Mouse (Mus musculus): ENCODE data around the gene Tmem43. TPM values are rescaled to one million over a fixed set of nuclear protein-coding genes. Genes with fewer than 3 reads are reported as not detected.
A peak's percentile ranks its signal among the peaks of the same experiment; 100 is the strongest.
"Not testable (repeated sequence)": the region's sequence is repeated elsewhere in the genome, so short reads cannot be mapped to it uniquely, and the experiment has no call there.

Tmem43 gene
- total and polyA plus RNA-seq, 2 experiments from 2014 or later = 16.9 to 41.3 TPM

DNA sequence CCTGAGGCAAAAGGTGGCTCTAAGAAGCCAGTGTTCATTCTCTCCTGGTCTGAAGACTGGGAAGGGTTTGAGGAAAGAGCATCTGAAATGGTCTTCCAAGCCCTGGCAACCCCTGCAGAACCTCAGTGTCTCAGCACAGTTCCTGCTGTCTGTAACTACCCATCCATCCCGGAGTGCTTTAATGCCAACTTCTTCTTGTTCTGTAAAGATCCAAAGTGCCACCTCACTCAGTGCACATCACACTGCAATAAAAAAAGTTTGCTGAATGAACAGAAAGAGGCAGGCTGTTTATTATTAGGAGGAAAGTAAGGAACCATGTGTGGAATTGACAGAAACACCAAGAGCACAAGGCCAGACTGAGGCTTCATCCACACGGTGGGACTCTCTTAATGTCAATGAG is 2.8 kb upstream of the Tmem43 start:
- H3K4me1 ChIP-seq (ENCODE audit: control insufficient read depth, insufficient read depth) = peaks cover 15% of the 10 kb centered on the region
- DNase-seq (ENCODE audit: low spot score) = no peak
- TF ChIP-seq EP300 (IDR thresholded peaks at IDR 0.05; ENCODE audit: low read depth) = no peak
- TF ChIP-seq CTCF (IDR thresholded peaks at IDR 0.05; ENCODE audit: low read depth) = no peak
- no peak overlapping the region for H3K9ac ChIP-seq (replicated peaks; ENCODE audit: low read depth, low read length)
- no peaks in the 10 kb centered on the region for H3K9me3 ChIP-seq (replicated peaks; ENCODE audit: control insufficient read depth, low read length)
- no peak for ATAC-seq (ENCODE audit: insufficient read depth, low read depth)
- WGBS = 79% methylated on average over 2 of the region's 2 CpGs
- no peak overlapping the region for H3K4me2 ChIP-seq (ENCODE audit: low read depth, low read length)
- H3K27me3 ChIP-seq (ENCODE audit: control insufficient read depth, insufficient read depth, low read length) = no peaks in the 10 kb centered on the region
- peaks cover 24% of the 10 kb centered on the region for H3K36me3 ChIP-seq (replicated peaks; ENCODE audit: control insufficient read depth, insufficient read depth, low read length)
- H3K4me3 ChIP-seq (ENCODE audit: low read depth, low read length) = no peak overlapping the region
- H3K27ac ChIP-seq (ENCODE audit: low read depth) = no peak overlapping the region

DNA sequence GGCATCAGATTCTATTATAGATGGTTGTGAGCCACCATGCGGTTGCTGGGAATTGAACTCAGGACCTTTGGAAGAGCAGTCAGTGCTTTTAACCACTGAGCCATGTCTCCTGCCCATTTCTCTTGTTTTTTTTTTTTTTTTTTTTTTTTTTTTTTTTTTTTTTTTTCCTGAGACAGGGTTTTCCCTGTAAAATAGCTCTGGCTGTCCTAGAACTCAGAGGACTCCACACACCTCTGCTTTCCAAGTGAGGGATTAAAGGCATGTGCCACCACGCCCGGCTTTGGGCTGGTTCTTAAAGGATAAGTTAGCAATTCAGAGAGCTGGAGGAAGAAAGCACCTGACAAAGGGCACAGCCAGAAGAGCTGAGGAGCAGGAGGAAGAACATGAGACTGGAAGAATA is 2.1 kb upstream of the Tmem43 start:
- H3K27ac ChIP-seq (ENCODE audit: low read depth); H3K27me3 ChIP-seq (ENCODE audit: control insufficient read depth, insufficient read depth, low read length); H3K4me2 ChIP-seq (ENCODE audit: low read depth, low read length); H3K9me3 ChIP-seq (replicated peaks; ENCODE audit: control insufficient read depth, low read length); H3K9ac ChIP-seq (replicated peaks; ENCODE audit: low read depth, low read length); ATAC-seq (ENCODE audit: insufficient read depth, low read depth); DNase-seq (ENCODE audit: low spot score); H3K4me3 ChIP-seq (ENCODE audit: low read depth, low read length): not testable (repeated sequence)
- Histone ChIP-seq H3K36me3 (replicated peaks; ENCODE audit: control insufficient read depth, insufficient read depth, low read length) (peaks cover 17% of the 10 kb centered on the region), H3K4me1 (ENCODE audit: control insufficient read depth, insufficient read depth) (peaks cover 15% of the 10 kb centered on the region)
- WGBS = 91% methylated on average over 3 of the region's 3 CpGs

DNA sequence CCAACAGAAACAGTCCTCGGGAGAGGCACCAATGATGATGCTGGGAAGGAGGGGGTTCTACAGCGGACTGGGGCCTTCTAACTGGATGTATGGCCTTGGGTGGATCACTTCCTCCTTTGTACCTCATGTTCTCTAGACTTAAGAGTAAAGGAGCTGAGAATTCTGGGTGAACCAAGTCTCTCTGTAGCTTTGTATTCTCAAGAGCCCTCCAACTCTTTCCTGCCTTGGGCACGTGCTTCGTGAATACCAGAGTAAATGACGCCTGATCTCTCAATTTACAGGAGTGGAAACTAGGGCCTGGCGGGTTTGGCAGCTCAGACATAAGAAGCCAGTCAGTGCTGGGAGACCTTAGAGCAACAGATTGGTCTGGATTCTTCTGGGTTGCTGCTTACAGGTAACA is 1.2 kb upstream of the Tmem43 start:
- no peak for TF ChIP-seq CTCF (IDR thresholded peaks at IDR 0.05; ENCODE audit: low read depth)
- TF ChIP-seq EP300 (IDR thresholded peaks at IDR 0.05; ENCODE audit: low read depth) = no peak
- Histone ChIP-seq H3K9ac (replicated peaks; ENCODE audit: low read depth, low read length) (peak overlapping the region; percentile 57; the same call in 1 of the 2 replicates), H3K27me3 (ENCODE audit: control insufficient read depth, insufficient read depth, low read length) (no peaks in the 10 kb centered on the region), H3K4me3 (ENCODE audit: low read depth, low read length) (peak overlapping the region; percentile 76), H3K36me3 (replicated peaks; ENCODE audit: control insufficient read depth, insufficient read depth, low read length) (peaks cover 10% of the 10 kb centered on the region), H3K4me1 (ENCODE audit: control insufficient read depth, insufficient read depth) (peaks cover 15% of the 10 kb centered on the region), H3K4me2 (ENCODE audit: low read depth, low read length) (peak overlapping the region; percentile 70), H3K27ac (ENCODE audit: low read depth) (no peak overlapping the region), H3K9me3 (replicated peaks; ENCODE audit: control insufficient read depth, low read length) (no peaks in the 10 kb centered on the region)
- 38% methylated on average over 6 of the region's 6 CpGs for WGBS
- ATAC-seq (ENCODE audit: insufficient read depth, low read depth) (no peak), DNase-seq (ENCODE audit: low spot score) (no peak)

DNA sequence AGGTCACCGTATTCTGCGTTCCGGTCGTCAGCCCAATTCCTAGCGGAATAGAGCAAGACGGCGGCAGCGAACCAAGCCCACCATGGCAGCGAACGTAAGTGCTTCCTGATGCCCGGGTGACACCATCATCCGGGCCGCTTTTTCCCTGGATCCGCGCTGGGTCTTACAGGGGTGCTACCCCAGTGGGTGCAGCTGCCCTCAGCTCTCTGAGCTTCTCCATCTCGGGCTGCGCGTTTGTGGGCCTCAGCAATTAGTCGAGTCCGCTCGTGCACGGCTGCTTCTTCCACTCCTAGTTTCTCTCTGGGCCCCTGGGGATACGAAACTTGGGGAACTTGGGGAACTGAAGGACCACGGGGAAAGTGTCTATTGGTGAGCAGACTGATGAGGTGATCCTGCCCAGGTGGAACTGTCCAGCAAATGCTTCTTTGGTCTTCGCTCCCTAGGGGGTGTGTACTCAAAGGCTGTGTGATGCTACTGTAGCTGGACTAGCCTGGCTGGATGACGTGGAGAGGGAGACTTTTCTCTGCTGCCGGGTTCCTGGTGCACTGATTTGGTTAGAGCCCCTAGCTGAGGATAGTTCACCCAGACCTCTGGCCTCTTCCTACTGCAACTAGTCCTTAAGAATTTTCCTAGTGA is 420 bp downstream of the Tmem43 start:
- Histone ChIP-seq H3K9ac (replicated peaks; ENCODE audit: low read depth, low read length) (peak overlapping the region; percentile 66), H3K9me3 (replicated peaks; ENCODE audit: control insufficient read depth, low read length) (no peaks in the 10 kb centered on the region), H3K27me3 (ENCODE audit: control insufficient read depth, insufficient read depth, low read length) (no peaks in the 10 kb centered on the region), H3K4me1 (ENCODE audit: control insufficient read depth, insufficient read depth) (peaks cover 15% of the 10 kb centered on the region), H3K36me3 (replicated peaks; ENCODE audit: control insufficient read depth, insufficient read depth, low read length) (peaks cover 18% of the 10 kb centered on the region), H3K4me2 (ENCODE audit: low read depth, low read length) (peak overlapping the region; percentile 83), H3K4me3 (ENCODE audit: low read depth, low read length) (peak overlapping the region; percentile 76), H3K27ac (ENCODE audit: low read depth) (peak overlapping the region; percentile 52)
- DNase-seq (ENCODE audit: low spot score) = no peak
- ATAC-seq (ENCODE audit: insufficient read depth, low read depth) = peak; percentile 15
- under 1% methylated on average over 27 of the region's 27 CpGs for WGBS
- no peak for TF ChIP-seq EP300 (IDR thresholded peaks at IDR 0.05; ENCODE audit: low read depth)
- no peak for TF ChIP-seq CTCF (IDR thresholded peaks at IDR 0.05; ENCODE audit: low read depth)

DNA sequence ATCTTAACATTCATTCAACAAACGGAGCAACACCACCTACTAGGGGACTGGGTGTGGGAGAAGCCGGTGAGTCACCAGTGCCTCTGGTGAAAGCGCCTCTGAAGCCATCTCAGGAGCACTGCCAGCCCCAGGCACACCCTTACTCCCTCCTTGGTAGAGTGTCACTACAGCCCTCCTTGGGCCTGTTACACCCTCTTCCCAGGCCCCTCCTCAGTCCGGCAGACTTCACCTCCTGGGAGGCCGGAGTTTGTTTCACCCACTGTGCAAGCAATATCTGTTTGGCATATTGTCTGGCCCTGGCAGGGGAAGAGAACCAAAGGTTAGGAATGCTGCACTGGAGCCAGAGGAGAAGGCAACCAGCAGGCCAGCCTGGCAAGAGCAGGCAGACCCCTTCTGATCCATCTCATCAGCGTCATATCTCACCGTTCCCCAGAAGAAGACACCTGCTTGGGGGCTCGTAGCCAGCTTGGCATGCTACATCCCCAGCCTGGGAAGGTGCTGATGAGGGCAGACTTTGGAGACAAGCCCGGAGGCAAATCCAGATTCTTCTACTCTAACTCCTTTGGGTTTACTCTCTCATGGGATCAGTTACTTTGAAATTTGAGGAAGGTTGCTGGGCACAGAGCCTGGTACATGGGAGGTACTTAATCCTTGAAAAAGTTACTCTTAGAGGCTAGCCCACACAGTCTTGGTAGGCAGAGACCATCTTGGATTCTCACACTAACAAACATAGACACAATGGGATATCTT is 1.1 kb downstream of the Tmem43 start:
- no peaks in the 10 kb centered on the region for H3K9me3 ChIP-seq (replicated peaks; ENCODE audit: control insufficient read depth, low read length)
- H3K4me1 ChIP-seq (ENCODE audit: control insufficient read depth, insufficient read depth) = peaks cover 15% of the 10 kb centered on the region
- H3K4me3 ChIP-seq (ENCODE audit: low read depth, low read length) = peak overlapping the region; percentile 76
- ATAC-seq (ENCODE audit: insufficient read depth, low read depth) = no peak
- no peaks in the 10 kb centered on the region for H3K27me3 ChIP-seq (ENCODE audit: control insufficient read depth, insufficient read depth, low read length)
- peak overlapping the region; percentile 66 for H3K9ac ChIP-seq (replicated peaks; ENCODE audit: low read depth, low read length)
- peak; percentile 14 for DNase-seq (ENCODE audit: low spot score)
- peak overlapping the region; percentile 83 for H3K4me2 ChIP-seq (ENCODE audit: low read depth, low read length)
- peaks cover 25% of the 10 kb centered on the region for H3K36me3 ChIP-seq (replicated peaks; ENCODE audit: control insufficient read depth, insufficient read depth, low read length)
- 48% methylated on average over 9 of the region's 9 CpGs for WGBS
- TF ChIP-seq CTCF (IDR thresholded peaks at IDR 0.05; ENCODE audit: low read depth) (no peak), EP300 (IDR thresholded peaks at IDR 0.05; ENCODE audit: low read depth) (no peak)
- no peak overlapping the region; the same call in 1 of the 2 replicates for H3K27ac ChIP-seq (ENCODE audit: low read depth)

All from heart, postnatal 0 days (tissue).